Mouse (Mus musculus): ENCODE results near the gene Lrrc3. TPM values are rescaled to one million over a fixed set of nuclear protein-coding genes. Genes with fewer than 3 reads are reported as not detected.

Gene Lrrc3
- polyA plus RNA-seq, 1 experiment from 2014 or later, result 4.1 TPM

DNA sequence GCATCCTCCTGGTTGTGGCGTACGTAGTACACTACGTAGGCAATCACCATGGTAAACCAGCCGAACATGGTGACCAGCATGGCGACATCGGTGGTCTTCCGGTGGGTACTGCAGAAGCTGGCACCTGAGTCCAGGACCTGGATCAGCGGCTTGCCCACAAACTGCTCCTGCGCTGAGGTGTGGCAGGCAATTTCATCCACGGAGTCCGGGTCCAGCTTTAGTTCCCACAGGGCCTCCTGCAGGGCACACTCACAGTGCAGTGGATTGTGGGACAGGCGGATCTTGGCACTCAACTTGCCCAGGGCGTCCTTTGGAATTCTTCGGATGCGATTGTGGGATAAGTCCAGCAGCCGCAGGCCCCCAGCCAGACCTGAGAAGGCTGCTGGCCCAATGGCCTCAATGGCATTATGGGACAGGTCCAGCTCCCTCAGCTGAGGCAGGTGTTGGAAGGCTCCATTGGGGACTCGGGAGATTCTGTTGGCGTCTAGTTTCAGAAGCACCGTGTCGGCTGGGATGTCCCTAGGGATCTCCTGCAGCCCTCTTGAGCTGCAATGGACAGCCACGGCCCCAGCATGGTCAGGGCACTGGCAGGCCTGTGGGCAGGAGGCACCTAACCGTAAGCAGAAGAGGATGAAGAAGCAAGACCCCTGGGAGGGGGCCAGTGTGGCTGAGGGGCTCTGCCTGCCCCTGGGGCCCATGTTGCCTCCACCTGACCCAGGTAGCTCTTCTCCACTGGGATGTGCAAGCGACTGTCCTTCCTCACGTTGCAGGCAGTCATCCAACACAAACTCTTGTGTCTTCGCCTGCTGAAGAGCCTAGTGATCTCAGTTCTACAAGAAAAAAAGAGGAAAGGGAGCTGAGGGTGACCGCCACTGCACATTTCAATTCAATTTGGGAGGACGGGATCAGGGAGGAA lies 1.2 kb downstream of the Lrrc3 start:
- Histone ChIP-seq H3K27me3 (ENCODE audit: insufficient read depth, poor library complexity, severe bottlenecking) (peaks cover 25% of the 10 kb centered on the region), H3K27ac (no peak overlapping the region), H3K9me3 (0 out of 2 replicates have a peak, but pooled peaks cover 4% of the 10 kb centered on the region), H3K36me3 (no peaks in the 10 kb centered on the region), H3K4me1 (replicated peaks) (peaks cover 27% of the 10 kb centered on the region), H3K4me3 (peak overlapping the region; percentile 72)
- DNase-seq (ENCODE audit: low spot score), result no peak
- 87% methylated on average over 27 of the region's 27 CpGs for WGBS

DNA sequence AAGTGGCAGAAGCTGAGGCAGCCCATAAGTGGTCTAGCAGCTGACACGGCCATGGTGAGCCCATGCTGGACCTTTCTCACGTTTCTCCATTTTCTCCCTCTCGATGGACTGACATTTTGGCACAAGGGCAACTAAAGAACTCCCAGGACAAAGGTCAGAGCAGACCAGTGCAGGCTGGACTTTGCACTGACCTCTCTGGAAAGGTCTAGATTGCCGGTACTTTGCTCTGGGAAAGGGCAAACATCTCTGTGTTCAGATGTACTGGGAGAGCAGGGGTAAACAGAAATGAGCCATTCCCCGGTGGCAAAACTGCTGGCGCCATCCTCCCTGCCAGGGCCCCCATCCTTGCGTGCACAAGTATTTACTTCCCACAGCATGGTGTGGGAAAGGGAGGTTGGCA lies 2.2 kb downstream of the Lrrc3 start:
- H3K4me3 ChIP-seq, result no peak overlapping the region
- DNase-seq (ENCODE audit: low spot score), result no peak
- H3K4me1 ChIP-seq (replicated peaks), result peaks cover 27% of the 10 kb centered on the region
- WGBS, result 84% methylated on average over 7 of the region's 7 CpGs
- H3K36me3 ChIP-seq, result no peaks in the 10 kb centered on the region
- no peaks in the 10 kb centered on the region for H3K9me3 ChIP-seq
- H3K27me3 ChIP-seq (ENCODE audit: insufficient read depth, poor library complexity, severe bottlenecking), result peaks cover 25% of the 10 kb centered on the region
- no peak overlapping the region for H3K27ac ChIP-seq

DNA sequence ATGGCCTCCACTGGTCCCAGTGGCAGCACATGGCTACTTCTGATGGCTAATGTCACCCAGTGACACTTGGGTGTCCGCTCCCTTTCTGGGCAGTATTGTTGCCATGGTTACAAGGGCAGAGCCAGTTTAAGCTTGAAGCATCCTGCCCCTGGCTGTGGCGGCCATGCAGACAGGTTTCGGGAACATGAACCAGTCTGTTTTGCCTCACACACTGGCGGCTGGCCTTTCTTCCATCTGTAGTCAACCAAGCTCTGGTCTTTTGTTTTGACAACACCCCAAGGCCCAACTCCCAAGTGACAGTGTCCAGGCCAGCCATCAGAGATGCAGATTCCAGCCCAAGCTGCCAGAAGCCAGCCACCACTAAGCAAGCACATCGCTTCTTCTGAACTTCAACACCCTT lies 6.8 kb downstream of the Lrrc3 start:
- Histone ChIP-seq H3K27me3 (ENCODE audit: insufficient read depth, poor library complexity, severe bottlenecking) (peaks cover 8% of the 10 kb centered on the region), H3K36me3 (no peaks in the 10 kb centered on the region), H3K27ac (no peak overlapping the region), H3K9me3 (no peaks in the 10 kb centered on the region), H3K4me1 (replicated peaks) (no peaks in the 10 kb centered on the region; the same call in 1 of the 2 replicates), H3K4me3 (no peak overlapping the region)
- no peak for DNase-seq (ENCODE audit: low spot score)
- WGBS, result 60% methylated on average over 5 of the region's 5 CpGs

DNA sequence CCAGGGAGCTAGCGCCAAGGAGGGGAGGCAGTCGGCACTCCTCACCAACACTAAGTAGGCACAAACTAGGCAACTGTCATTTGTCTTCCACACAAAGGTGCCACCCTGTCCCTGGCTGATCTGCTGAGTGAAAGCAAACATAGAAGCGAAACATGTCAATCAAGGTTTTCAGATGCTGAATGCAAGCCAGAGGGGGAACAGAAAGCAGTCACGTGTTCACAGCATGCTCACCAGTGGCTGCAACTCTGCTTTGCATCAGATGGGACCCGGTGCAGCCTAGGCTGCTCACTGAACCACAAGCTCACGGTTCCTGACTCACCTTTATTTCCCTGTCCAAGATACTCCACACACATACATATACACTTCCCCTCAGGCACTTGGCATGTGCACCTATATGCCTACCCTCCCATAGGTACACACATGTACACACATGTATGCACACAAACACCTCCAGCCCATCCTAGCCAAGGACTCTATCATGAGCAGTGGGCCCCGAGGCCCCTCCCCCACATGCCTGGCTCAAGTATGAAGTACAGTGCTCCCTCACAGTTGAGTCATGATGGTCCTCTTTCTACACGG lies 11.3 kb downstream of the Lrrc3 start:
- H3K27me3 ChIP-seq (ENCODE audit: insufficient read depth, poor library complexity, severe bottlenecking), result no peaks in the 10 kb centered on the region
- peaks cover 6% of the 10 kb centered on the region; the same call in 1 of the 2 replicates for H3K9me3 ChIP-seq
- no peak for DNase-seq (ENCODE audit: low spot score)
- WGBS, result 85% methylated on average over 8 of the region's 8 CpGs
- H3K4me3 ChIP-seq, result no peak overlapping the region
- no peaks in the 10 kb centered on the region for H3K36me3 ChIP-seq
- no peaks in the 10 kb centered on the region; the same call in 1 of the 2 replicates for H3K4me1 ChIP-seq (replicated peaks)
- H3K27ac ChIP-seq, result no peak overlapping the region

DNA sequence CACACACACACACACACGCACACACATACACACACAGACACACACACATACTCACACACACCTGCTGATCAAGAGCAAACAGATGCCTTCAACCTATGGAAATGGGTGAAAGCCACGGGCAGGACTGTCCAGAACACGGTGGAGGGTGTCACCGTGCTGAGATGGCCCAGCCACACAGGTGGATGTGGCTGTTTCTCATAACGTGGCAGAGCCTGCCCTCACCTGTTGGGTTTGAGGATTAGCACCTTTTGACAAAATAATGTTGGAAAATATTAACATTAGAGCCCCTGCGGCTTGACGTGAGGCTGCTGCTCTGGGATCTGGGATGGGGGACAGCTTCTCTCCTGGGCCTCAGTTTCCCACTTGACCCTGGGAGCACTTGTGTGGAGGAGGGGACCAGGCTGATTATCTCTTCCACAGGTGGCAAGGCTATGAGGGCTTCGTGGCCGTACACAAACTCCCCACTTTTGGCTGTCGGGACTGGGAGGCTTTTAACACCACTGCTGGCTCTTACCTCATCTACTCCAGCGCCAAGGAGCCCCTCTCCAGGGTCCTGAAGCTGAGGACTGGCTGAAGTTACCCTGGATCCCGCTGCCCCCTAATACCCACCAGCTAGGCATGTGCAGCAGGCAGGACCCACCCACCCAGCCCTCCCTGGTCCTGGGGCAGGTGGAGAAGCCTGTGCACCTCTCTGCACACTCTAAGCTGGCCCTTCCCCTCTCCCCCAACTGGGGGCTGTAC lies 16.2 kb downstream of the Lrrc3 start:
- Histone ChIP-seq H3K9me3 (peaks cover 6% of the 10 kb centered on the region; the same call in 1 of the 2 replicates), H3K36me3 (no peaks in the 10 kb centered on the region), H3K27me3 (ENCODE audit: insufficient read depth, poor library complexity, severe bottlenecking) (no peaks in the 10 kb centered on the region), H3K4me1 (replicated peaks) (no peaks in the 10 kb centered on the region), H3K4me3 (no peak overlapping the region), H3K27ac (no peak overlapping the region)
- WGBS, result 59% methylated on average over 12 of the region's 12 CpGs
- peak; percentile 20 for DNase-seq (ENCODE audit: low spot score)

DNA sequence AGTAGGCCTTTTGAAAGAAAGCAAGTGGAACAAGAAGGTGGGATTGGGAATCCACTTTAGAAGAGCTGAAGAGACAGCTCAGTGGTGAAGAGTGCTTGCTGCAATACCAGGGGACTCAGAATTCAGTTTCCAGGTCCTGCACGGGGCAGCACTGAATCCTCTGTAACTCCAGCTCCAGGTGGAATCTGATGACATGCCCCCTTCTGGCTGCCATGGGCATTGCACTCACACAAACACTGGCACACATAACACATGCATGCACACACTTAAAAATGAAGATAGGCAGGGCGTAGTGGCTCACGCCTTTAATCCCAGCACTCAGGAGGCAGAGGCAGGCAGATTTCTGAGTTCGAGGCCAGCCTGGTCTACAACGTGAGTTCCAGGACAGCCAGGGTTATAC lies 19.8 kb downstream of the Lrrc3 start:
- no peaks in the 10 kb centered on the region for H3K9me3 ChIP-seq
- H3K36me3 ChIP-seq, result no peaks in the 10 kb centered on the region
- DNase-seq (ENCODE audit: low spot score), result no peak
- H3K4me3 ChIP-seq, result no peak overlapping the region
- WGBS, result 88% methylated on average over 5 of the region's 5 CpGs
- no peak overlapping the region for H3K27ac ChIP-seq
- no peaks in the 10 kb centered on the region for H3K4me1 ChIP-seq (replicated peaks)
- H3K27me3 ChIP-seq (ENCODE audit: insufficient read depth, poor library complexity, severe bottlenecking), result no peaks in the 10 kb centered on the region

DNA sequence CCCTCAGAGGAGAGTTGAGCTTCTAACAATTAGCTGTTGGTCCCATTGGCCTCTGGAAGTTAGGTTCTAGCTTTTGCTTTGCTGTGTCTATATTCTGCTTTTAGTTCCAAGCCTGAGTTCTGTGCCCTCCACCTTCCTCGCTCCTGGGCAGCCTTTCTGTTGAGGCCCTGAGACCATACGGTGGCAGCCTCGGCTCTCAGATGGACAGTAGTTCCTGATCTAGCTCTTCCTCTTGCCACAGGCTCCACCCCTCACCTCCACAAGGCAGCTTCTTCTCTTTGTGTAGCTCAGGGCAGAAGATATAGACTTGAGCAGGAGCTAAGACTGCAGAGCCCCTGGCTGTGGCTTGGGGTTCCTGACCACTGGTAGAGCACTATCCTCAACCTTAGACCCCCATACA lies 22.0 kb downstream of the Lrrc3 start:
- no peaks in the 10 kb centered on the region for H3K36me3 ChIP-seq
- H3K9me3 ChIP-seq, result no peaks in the 10 kb centered on the region
- WGBS, result 75% methylated on average over 3 of the region's 3 CpGs
- DNase-seq (ENCODE audit: low spot score), result no peak
- H3K27me3 ChIP-seq (ENCODE audit: insufficient read depth, poor library complexity, severe bottlenecking), result no peaks in the 10 kb centered on the region
- H3K4me1 ChIP-seq (replicated peaks), result no peaks in the 10 kb centered on the region
- no peak overlapping the region for H3K4me3 ChIP-seq
- no peak overlapping the region for H3K27ac ChIP-seq

DNA sequence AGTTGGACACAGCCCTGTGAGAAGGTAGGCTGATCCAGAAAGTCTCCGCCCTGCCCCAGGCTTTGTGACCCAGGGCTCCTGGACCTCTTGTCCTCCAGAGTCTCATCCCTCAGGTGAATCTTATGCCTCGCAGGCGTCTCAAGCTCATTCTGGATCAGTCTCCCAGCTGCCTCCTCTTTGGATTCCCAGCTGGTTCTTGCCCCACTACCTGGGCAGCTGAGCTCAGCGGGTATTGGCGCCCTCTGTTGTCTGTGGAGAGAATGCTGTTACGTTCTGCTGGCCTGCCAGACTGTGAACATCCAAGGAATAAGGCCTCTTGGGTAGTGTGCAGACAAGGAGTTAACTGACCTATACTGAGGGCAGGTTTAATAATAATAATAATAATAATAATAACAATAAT lies 23.4 kb downstream of the Lrrc3 start:
- Histone ChIP-seq H3K4me3 (no peak overlapping the region), H3K27me3 (ENCODE audit: insufficient read depth, poor library complexity, severe bottlenecking) (no peaks in the 10 kb centered on the region), H3K27ac (no peak overlapping the region), H3K9me3 (no peaks in the 10 kb centered on the region), H3K36me3 (no peaks in the 10 kb centered on the region), H3K4me1 (replicated peaks) (no peaks in the 10 kb centered on the region)
- DNase-seq (ENCODE audit: low spot score), result peak; percentile 17
- 59% methylated on average over 6 of the region's 6 CpGs for WGBS

DNA sequence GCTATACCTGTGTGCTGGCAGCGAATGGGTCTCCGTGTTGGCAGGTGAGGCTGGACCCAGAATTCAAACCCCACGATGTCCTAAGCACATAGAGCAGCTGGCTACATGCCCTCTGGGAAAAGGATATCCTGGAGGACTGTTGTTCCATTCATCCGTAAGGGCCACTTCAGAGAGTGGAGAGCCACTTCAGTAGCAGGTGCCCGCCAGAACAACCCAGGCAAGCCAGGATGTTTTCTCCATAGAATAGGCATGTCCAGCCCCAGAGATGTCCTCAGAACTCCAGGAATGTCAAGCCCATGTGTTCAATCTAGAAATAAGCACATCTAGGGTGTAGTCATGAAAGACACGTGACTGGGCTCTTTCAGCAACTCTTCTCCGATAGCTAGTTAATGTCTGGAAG lies 32.7 kb downstream of the Lrrc3 start:
- WGBS, result 91% methylated on average over 7 of the region's 7 CpGs
- Histone ChIP-seq H3K4me3 (no peak overlapping the region), H3K27ac (no peak overlapping the region), H3K9me3 (no peaks in the 10 kb centered on the region), H3K36me3 (no peaks in the 10 kb centered on the region), H3K27me3 (ENCODE audit: insufficient read depth, poor library complexity, severe bottlenecking) (no peaks in the 10 kb centered on the region), H3K4me1 (replicated peaks) (peaks cover 8% of the 10 kb centered on the region)
- DNase-seq (ENCODE audit: low spot score), result no peak

DNA sequence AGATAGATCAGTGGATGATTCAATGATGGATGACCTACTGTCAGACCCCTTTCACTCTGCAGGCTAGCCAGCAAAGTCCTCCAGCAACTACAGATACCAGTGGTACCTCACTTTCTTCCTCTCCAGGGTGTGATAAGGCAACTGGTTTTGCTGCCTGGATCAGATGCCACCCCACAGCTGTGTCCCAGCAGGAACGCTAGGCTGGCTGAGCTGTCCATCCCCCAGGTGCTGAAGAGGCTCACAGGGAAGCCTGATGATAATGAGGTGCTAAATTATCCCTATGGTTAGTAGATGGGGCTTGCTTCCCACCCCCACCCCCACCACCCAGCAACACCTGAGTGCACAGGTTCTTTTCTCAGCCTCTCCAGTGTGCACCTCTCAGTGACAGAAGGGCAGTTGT lies 34.8 kb downstream of the Lrrc3 start:
- H3K9me3 ChIP-seq, result no peaks in the 10 kb centered on the region
- no peak for DNase-seq (ENCODE audit: low spot score)
- 33% methylated on average over 1 of the region's 1 CpGs for WGBS
- peaks cover 16% of the 10 kb centered on the region for H3K4me1 ChIP-seq (replicated peaks)
- no peaks in the 10 kb centered on the region for H3K27me3 ChIP-seq (ENCODE audit: insufficient read depth, poor library complexity, severe bottlenecking)
- no peak overlapping the region for H3K27ac ChIP-seq
- H3K4me3 ChIP-seq, result no peak overlapping the region
- H3K36me3 ChIP-seq, result no peaks in the 10 kb centered on the region

DNA sequence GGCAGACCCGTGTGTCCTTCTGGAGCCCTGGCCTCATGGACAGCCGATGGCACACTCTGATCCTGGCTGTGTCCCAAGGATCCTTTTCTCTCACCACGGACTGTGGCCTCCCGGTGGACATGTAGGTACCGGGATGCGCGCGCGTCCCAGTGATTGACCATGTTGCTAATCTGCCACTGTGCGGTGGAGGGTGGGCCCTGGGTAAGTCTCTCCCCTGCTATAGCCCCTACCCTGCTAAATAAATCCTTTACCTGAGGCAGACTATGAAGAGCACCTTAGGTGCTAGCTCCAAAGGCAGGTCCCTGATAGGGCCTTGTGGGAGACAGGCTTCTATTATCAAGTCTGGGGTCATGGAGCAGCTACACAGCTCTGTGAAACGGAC lies 37.6 kb downstream of the Lrrc3 start:
- Histone ChIP-seq H3K9me3 (no peaks in the 10 kb centered on the region), H3K27me3 (ENCODE audit: insufficient read depth, poor library complexity, severe bottlenecking) (no peaks in the 10 kb centered on the region), H3K36me3 (no peaks in the 10 kb centered on the region), H3K27ac (0 out of 2 replicates have a peak overlapping the region, but pooled peaks have one; percentile 4), H3K4me1 (replicated peaks) (peaks cover 16% of the 10 kb centered on the region), H3K4me3 (peak overlapping the region; percentile 39)
- DNase-seq (ENCODE audit: low spot score), result no peak
- 45% methylated on average over 11 of the region's 11 CpGs for WGBS

DNA sequence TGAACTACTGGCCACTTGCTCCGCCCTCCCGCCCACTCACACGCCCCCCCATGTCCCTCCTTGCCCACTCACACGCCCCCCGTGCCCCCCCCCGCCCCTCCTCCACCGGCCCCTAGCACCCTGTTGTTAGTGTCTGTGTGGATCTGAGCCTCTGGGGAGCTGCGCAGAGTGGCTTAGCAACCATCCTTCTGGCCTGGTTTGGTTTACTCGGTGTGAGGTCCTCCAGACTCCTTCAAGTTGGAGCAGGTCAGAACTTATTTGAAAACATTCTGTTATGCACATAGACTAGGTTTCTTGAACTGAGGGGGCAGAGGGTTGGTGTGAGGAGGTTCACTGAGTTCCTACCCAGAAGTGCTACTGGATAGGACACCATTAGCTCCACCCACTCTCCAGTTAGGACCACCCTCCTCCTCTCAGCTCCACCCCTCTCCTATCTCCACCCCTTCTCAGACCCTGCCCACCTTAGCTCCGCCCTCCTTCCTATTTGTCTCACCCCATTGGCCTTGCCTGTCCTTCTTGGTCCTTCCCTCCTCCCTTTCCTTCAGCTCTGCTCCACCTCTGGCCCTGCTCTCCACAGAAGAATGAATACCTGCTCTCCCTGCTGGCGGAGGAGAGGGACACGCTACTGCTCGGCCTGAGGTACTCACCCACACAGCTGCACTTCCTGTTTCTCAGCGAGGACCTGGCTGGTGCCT lies 38.1 kb downstream of the Lrrc3 start:
- H3K9me3 ChIP-seq, result no peaks in the 10 kb centered on the region
- DNase-seq (ENCODE audit: low spot score), result peak; percentile 63
- peaks cover 16% of the 10 kb centered on the region for H3K4me1 ChIP-seq (replicated peaks)
- H3K4me3 ChIP-seq, result peak overlapping the region; percentile 39
- 44% methylated on average over 14 of the region's 14 CpGs for WGBS
- H3K36me3 ChIP-seq, result no peaks in the 10 kb centered on the region
- H3K27ac ChIP-seq, result 0 out of 2 replicates have a peak overlapping the region, but pooled peaks have one; percentile 4
- no peaks in the 10 kb centered on the region for H3K27me3 ChIP-seq (ENCODE audit: insufficient read depth, poor library complexity, severe bottlenecking)
